Mouse (Mus musculus): ENCODE measurements around the gene Fgr. TPM values are rescaled to one million over a fixed set of nuclear protein-coding genes. Genes with fewer than 3 reads are reported as not detected.

Fgr gene
- total and polyA plus RNA-seq, 2 experiments from 2014 or later, result 0.19 to 0.33 TPM

- no peak overlapping the region for H3K9ac ChIP-seq (replicated peaks; ENCODE audit: low read length, poor library complexity, severe bottlenecking)
- peaks cover 9% of the 10 kb centered on the region; the same call in 1 of the 2 replicates for H3K4me1 ChIP-seq (ENCODE audit: insufficient read depth, low read length)
- no peak for DNase-seq (ENCODE audit: low spot score)
- no peak overlapping the region for H3K4me2 ChIP-seq (ENCODE audit: low read depth, low read length, poor library complexity, severe bottlenecking)
- no peak overlapping the region for H3K4me3 ChIP-seq (ENCODE audit: low read depth, low read length)
- no peak for ATAC-seq (ENCODE audit: low FRiP score)
- no peak overlapping the region for H3K27ac ChIP-seq (ENCODE audit: low read depth, low read length)
- H3K9me3 ChIP-seq (ENCODE audit: low read length), result no peaks in the 10 kb centered on the region
- WGBS, result 49% methylated on average over 3 of the region's 3 CpGs
- 0 out of 2 replicates have a peak, but pooled peaks cover 3% of the 10 kb centered on the region for H3K27me3 ChIP-seq (ENCODE audit: insufficient read depth, low read length)
- TF ChIP-seq CTCF (IDR thresholded peaks at IDR 0.05), result no peak
- no peaks in the 10 kb centered on the region for H3K36me3 ChIP-seq (ENCODE audit: insufficient read depth, low read length)
Measured at GRCm38 (mm10) chr4:132975791-132976190, 1.9 kb downstream of the Fgr start.

GRCm38 (mm10) chr4:132976729-132977128 is 2.8 kb downstream of the Fgr start:
- Histone ChIP-seq H3K4me3 (ENCODE audit: low read depth, low read length) (no peak overlapping the region), H3K9me3 (ENCODE audit: low read length) (no peaks in the 10 kb centered on the region), H3K4me2 (ENCODE audit: low read depth, low read length, poor library complexity, severe bottlenecking) (no peak overlapping the region), H3K36me3 (ENCODE audit: insufficient read depth, low read length) (no peaks in the 10 kb centered on the region), H3K4me1 (ENCODE audit: insufficient read depth, low read length) (peaks cover 9% of the 10 kb centered on the region; the same call in 1 of the 2 replicates), H3K27ac (ENCODE audit: low read depth, low read length) (no peak overlapping the region), H3K27me3 (ENCODE audit: insufficient read depth, low read length) (0 out of 2 replicates have a peak, but pooled peaks cover 3% of the 10 kb centered on the region), H3K9ac (replicated peaks; ENCODE audit: low read length, poor library complexity, severe bottlenecking) (no peak overlapping the region)
- DNase-seq (ENCODE audit: low spot score) (no peak), ATAC-seq (ENCODE audit: low FRiP score) (no peak)
- no peak for TF ChIP-seq CTCF (IDR thresholded peaks at IDR 0.05)
- WGBS, result 80% methylated on average over 6 of the region's 6 CpGs

GRCm38 (mm10) chr4:132977597-132977996 is 3.7 kb downstream of the Fgr start:
- no peak overlapping the region for H3K4me3 ChIP-seq (ENCODE audit: low read depth, low read length)
- H3K9ac ChIP-seq (replicated peaks; ENCODE audit: low read length, poor library complexity, severe bottlenecking), result no peak overlapping the region
- TF ChIP-seq CTCF (IDR thresholded peaks at IDR 0.05), result no peak
- H3K27ac ChIP-seq (ENCODE audit: low read depth, low read length), result no peak overlapping the region
- H3K36me3 ChIP-seq (ENCODE audit: insufficient read depth, low read length), result no peaks in the 10 kb centered on the region
- H3K9me3 ChIP-seq (ENCODE audit: low read length), result no peaks in the 10 kb centered on the region
- DNase-seq (ENCODE audit: low spot score), result no peak
- peaks cover 9% of the 10 kb centered on the region; the same call in 1 of the 2 replicates for H3K4me1 ChIP-seq (ENCODE audit: insufficient read depth, low read length)
- 0 out of 2 replicates have a peak, but pooled peaks cover 3% of the 10 kb centered on the region for H3K27me3 ChIP-seq (ENCODE audit: insufficient read depth, low read length)
- no peak overlapping the region for H3K4me2 ChIP-seq (ENCODE audit: low read depth, low read length, poor library complexity, severe bottlenecking)
- ATAC-seq (ENCODE audit: low FRiP score), result no peak
- 42% methylated on average over 5 of the region's 5 CpGs for WGBS

- WGBS, result 70% methylated on average over 2 of the region's 2 CpGs
- no peaks in the 10 kb centered on the region for H3K36me3 ChIP-seq (ENCODE audit: insufficient read depth, low read length)
Measured at GRCm38 (mm10) chr4:132979186-132979585, 5.3 kb downstream of the Fgr start.

GRCm38 (mm10) chr4:132981621-132982020 is 7.7 kb downstream of the Fgr start:
- DNase-seq (ENCODE audit: low spot score) (no peak), ATAC-seq (ENCODE audit: low FRiP score) (no peak)
- Histone ChIP-seq H3K27me3 (ENCODE audit: insufficient read depth, low read length) (no peaks in the 10 kb centered on the region), H3K4me3 (ENCODE audit: low read depth, low read length) (no peak overlapping the region), H3K4me2 (ENCODE audit: low read depth, low read length, poor library complexity, severe bottlenecking) (no peak overlapping the region), H3K9me3 (ENCODE audit: low read length) (no peaks in the 10 kb centered on the region), H3K27ac (ENCODE audit: low read depth, low read length) (no peak overlapping the region), H3K9ac (replicated peaks; ENCODE audit: low read length, poor library complexity, severe bottlenecking) (no peak overlapping the region), H3K4me1 (ENCODE audit: insufficient read depth, low read length) (no peaks in the 10 kb centered on the region), H3K36me3 (ENCODE audit: insufficient read depth, low read length) (no peaks in the 10 kb centered on the region)
- no peak for TF ChIP-seq CTCF (IDR thresholded peaks at IDR 0.05)
- WGBS, result 65% methylated on average over 6 of the region's 6 CpGs

More at GRCm38 (mm10) chr4:132979186-132979585, 5.3 kb downstream of the Fgr start:
- no peak overlapping the region for H3K4me3 ChIP-seq (ENCODE audit: low read depth, low read length)
- no peak overlapping the region for H3K4me2 ChIP-seq (ENCODE audit: low read depth, low read length, poor library complexity, severe bottlenecking)
- H3K4me1 ChIP-seq (ENCODE audit: insufficient read depth, low read length), result peaks cover 9% of the 10 kb centered on the region; the same call in 1 of the 2 replicates
- H3K9me3 ChIP-seq (ENCODE audit: low read length), result no peaks in the 10 kb centered on the region
- no peak for TF ChIP-seq CTCF (IDR thresholded peaks at IDR 0.05)
- DNase-seq (ENCODE audit: low spot score), result no peak
- no peak for ATAC-seq (ENCODE audit: low FRiP score)
- H3K27me3 ChIP-seq (ENCODE audit: insufficient read depth, low read length), result no peaks in the 10 kb centered on the region
- no peak overlapping the region for H3K9ac ChIP-seq (replicated peaks; ENCODE audit: low read length, poor library complexity, severe bottlenecking)
- H3K27ac ChIP-seq (ENCODE audit: low read depth, low read length), result no peak overlapping the region

GRCm38 (mm10) chr4:132982999-132983398 is 9.1 kb downstream of the Fgr start:
- Histone ChIP-seq H3K27me3 (ENCODE audit: insufficient read depth, low read length) (no peaks in the 10 kb centered on the region), H3K36me3 (ENCODE audit: insufficient read depth, low read length) (no peaks in the 10 kb centered on the region)
- 87% methylated on average over 6 of the region's 6 CpGs for WGBS

More at GRCm38 (mm10) chr4:132982999-132983398, 9.1 kb downstream of the Fgr start:
- ATAC-seq (ENCODE audit: low FRiP score) (no peak), DNase-seq (ENCODE audit: low spot score) (no peak)
- no peak for TF ChIP-seq CTCF (IDR thresholded peaks at IDR 0.05)
- no peaks in the 10 kb centered on the region for H3K4me1 ChIP-seq (ENCODE audit: insufficient read depth, low read length)
- no peak overlapping the region for H3K9ac ChIP-seq (replicated peaks; ENCODE audit: low read length, poor library complexity, severe bottlenecking)
- H3K4me3 ChIP-seq (ENCODE audit: low read depth, low read length), result no peak overlapping the region
- no peak overlapping the region for H3K4me2 ChIP-seq (ENCODE audit: low read depth, low read length, poor library complexity, severe bottlenecking)
- no peaks in the 10 kb centered on the region for H3K9me3 ChIP-seq (ENCODE audit: low read length)
- no peak overlapping the region for H3K27ac ChIP-seq (ENCODE audit: low read depth, low read length)

All from midbrain, postnatal 0 days (tissue).